Mouse (Mus musculus): ENCODE measurements around the gene Upk3b. TPM values are rescaled to one million over a fixed set of nuclear protein-coding genes. Genes with fewer than 3 reads are reported as not detected.

Upk3b gene
- polyA plus RNA-seq, 2 experiments, result 0.74 to 1.1 TPM

DNA sequence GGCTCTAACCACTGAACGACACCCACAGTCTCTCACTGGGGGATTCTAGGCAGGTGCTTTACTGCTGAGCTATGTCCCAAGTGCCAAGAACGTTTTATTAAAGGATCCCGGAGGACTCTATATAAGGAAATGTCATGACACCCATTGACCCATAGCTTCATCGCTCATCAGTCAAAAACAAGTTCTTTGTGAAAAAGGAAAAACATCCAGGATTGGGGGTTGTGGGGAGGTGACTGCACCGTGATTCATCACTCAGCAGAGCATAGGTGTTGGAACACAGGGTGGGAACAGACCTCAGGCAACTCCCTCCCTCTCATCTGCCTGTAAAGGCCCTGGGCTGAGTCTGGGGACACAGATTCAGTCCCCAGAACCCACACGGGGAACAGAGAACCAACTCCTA is 11.6 kb downstream of the Upk3b start:
- Histone ChIP-seq H3K4me3 (replicated peaks; ENCODE audit: low read length) (no peak overlapping the region), H3K9me3 (ENCODE audit: control insufficient read depth, low read length) (no peaks in the 10 kb centered on the region), H3K9ac (ENCODE audit: low read depth, low read length, severe bottlenecking) (no peak overlapping the region), H3K27me3 (ENCODE audit: control insufficient read depth, insufficient read depth, low read length) (no peaks in the 10 kb centered on the region), H3K36me3 (ENCODE audit: control insufficient read depth, insufficient read depth, low read length) (no peaks in the 10 kb centered on the region), H3K4me2 (replicated peaks; ENCODE audit: low read depth, low read length, severe bottlenecking) (no peak overlapping the region), H3K27ac (replicated peaks; ENCODE audit: low read depth, low read length) (no peak overlapping the region), H3K4me1 (ENCODE audit: control insufficient read depth, insufficient read depth, low read length) (peaks cover 12% of the 10 kb centered on the region)
- no peak for TF ChIP-seq POLR2A (IDR thresholded peaks at IDR 0.05; ENCODE audit: borderline replicate concordance, extremely low read depth, insufficient read depth, insufficient read length)
- 64% methylated on average over 6 of the region's 6 CpGs for WGBS
- no peak for DNase-seq (ENCODE audit: low spot score)
- ATAC-seq (ENCODE audit: low FRiP score, low read depth), result no peak

DNA sequence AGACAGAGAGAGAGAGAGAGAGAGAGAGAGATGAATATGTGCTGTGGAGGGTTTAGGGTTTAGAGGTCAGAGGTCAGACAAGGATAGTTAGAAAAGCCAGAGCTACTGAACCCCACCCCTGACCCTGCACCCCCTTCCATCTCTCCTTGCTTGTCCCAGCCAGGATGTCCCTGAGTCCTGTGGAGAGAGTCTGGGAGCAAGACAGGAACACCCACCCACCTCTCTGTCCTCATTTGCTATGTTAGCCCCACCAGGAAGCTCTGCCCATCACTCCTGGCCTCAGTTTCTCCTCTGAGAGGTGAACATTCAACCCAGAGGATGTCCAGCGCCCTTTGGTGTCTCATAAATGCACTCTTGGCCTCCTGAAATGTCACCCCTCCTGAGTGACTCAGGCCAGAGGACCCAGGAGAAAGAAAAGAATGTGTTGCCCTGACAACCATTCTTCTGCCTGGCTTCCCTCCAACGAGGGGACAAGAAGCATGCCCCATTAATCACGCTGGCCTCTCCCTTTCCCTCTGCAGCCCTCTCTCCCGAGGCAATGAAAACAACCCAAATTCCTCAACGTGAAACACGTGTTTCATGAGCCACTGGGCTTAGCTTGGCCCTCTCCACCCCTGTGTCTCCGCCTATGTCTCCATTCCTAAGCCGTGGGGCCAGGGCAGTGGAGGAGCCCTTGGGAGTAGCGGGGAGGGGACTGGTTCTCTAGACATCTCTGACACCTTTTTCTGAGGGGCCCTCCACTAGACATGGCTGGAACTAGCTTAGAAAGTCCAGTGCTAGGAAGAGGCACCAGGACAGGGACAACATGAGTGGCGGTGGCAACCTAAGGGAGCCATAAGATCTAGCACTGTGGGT is 13.2 kb downstream of the Upk3b start:
- peak; percentile 79 for ATAC-seq (ENCODE audit: low FRiP score, low read depth)
- Histone ChIP-seq H3K27me3 (ENCODE audit: control insufficient read depth, insufficient read depth, low read length) (no peaks in the 10 kb centered on the region), H3K36me3 (ENCODE audit: control insufficient read depth, insufficient read depth, low read length) (no peaks in the 10 kb centered on the region), H3K9ac (ENCODE audit: low read depth, low read length, severe bottlenecking) (0 out of 2 replicates have a peak overlapping the region, but pooled peaks have one; percentile 16), H3K4me1 (ENCODE audit: control insufficient read depth, insufficient read depth, low read length) (peaks cover 12% of the 10 kb centered on the region), H3K9me3 (ENCODE audit: control insufficient read depth, low read length) (no peaks in the 10 kb centered on the region), H3K4me3 (replicated peaks; ENCODE audit: low read length) (no peak overlapping the region), H3K27ac (replicated peaks; ENCODE audit: low read depth, low read length) (peak overlapping the region; percentile 65), H3K4me2 (replicated peaks; ENCODE audit: low read depth, low read length, severe bottlenecking) (no peak overlapping the region)
- no peak for TF ChIP-seq POLR2A (IDR thresholded peaks at IDR 0.05; ENCODE audit: borderline replicate concordance, extremely low read depth, insufficient read depth, insufficient read length)
- peak; percentile 74 for DNase-seq (ENCODE audit: low spot score)
- WGBS, result 20% methylated on average over 10 of the region's 10 CpGs

DNA sequence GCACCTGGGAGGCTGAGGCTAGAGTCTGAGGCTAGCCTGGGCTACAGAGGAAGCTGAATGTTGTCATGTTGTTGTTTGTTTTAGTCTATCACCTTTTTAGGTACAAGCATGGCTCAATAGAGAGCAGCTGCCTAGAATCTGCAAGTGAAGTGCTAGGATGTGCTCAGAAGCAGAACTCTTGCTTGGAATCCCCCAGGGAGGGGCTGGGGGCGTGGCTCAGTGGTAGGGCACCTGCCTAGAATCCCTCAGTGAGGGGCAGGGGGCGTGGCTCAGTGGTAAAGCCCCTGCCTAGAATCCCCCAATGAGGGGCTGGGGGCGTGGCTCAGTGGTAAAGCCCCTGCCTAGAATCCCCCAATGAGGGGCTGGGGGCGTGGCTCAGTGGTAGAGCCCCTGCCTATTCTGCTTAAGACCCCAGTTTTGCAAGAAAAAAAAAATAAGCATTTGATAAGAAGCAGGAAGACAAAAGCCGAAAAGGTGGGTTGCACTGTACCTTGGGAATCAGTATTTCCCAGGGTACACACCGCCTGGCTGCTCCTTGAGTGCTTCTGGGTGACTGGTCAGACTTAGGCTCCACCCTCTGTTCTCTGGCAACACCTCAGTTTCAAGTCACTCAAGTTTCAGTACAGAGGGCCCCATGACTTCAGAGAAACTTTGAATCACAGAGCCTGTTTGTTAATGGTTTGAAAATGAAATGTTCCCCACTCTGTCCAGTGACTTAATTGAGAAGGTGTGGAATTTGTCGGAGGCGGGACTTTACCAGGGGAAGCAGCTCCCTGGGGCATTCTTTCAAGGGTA is 14.8 kb downstream of the Upk3b start:
- no peak overlapping the region for H3K9ac ChIP-seq (ENCODE audit: low read depth, low read length, severe bottlenecking)
- 74% methylated on average over 8 of the region's 8 CpGs for WGBS
- H3K4me3 ChIP-seq (replicated peaks; ENCODE audit: low read length), result no peak overlapping the region
- DNase-seq (ENCODE audit: low spot score), result no peak
- no peaks in the 10 kb centered on the region for H3K36me3 ChIP-seq (ENCODE audit: control insufficient read depth, insufficient read depth, low read length)
- peaks cover 12% of the 10 kb centered on the region for H3K4me1 ChIP-seq (ENCODE audit: control insufficient read depth, insufficient read depth, low read length)
- TF ChIP-seq POLR2A (IDR thresholded peaks at IDR 0.05; ENCODE audit: borderline replicate concordance, extremely low read depth, insufficient read depth, insufficient read length), result no peak
- ATAC-seq (ENCODE audit: low FRiP score, low read depth), result no peak
- no peaks in the 10 kb centered on the region for H3K9me3 ChIP-seq (ENCODE audit: control insufficient read depth, low read length)
- no peak overlapping the region for H3K4me2 ChIP-seq (replicated peaks; ENCODE audit: low read depth, low read length, severe bottlenecking)
- no peak overlapping the region for H3K27ac ChIP-seq (replicated peaks; ENCODE audit: low read depth, low read length)
- no peaks in the 10 kb centered on the region for H3K27me3 ChIP-seq (ENCODE audit: control insufficient read depth, insufficient read depth, low read length)

- no peak within 1 kb of the TSS for H3K4me2 ChIP-seq (replicated peaks; ENCODE audit: low read depth, low read length, severe bottlenecking)
- no peak within 1 kb of the TSS for H3K27ac ChIP-seq (replicated peaks; ENCODE audit: low read depth, low read length)
- no peak within 1 kb of the TSS for H3K4me3 ChIP-seq (replicated peaks; ENCODE audit: low read length)
- no peaks in the 10 kb centered on the region for H3K36me3 ChIP-seq (ENCODE audit: control insufficient read depth, insufficient read depth, low read length)
- H3K27me3 ChIP-seq (ENCODE audit: control insufficient read depth, insufficient read depth, low read length), result no peaks in the 10 kb centered on the region
- DNase-seq (ENCODE audit: low spot score), result no peak
- TF ChIP-seq POLR2A (IDR thresholded peaks at IDR 0.05; ENCODE audit: borderline replicate concordance, extremely low read depth, insufficient read depth, insufficient read length), result no peak
- 87% methylated on average over 11 of the region's 11 CpGs for WGBS
- ATAC-seq (ENCODE audit: low FRiP score, low read depth), result no peak
- peaks cover 12% of the 10 kb centered on the region for H3K4me1 ChIP-seq (ENCODE audit: control insufficient read depth, insufficient read depth, low read length)
- H3K9me3 ChIP-seq (ENCODE audit: control insufficient read depth, low read length), result no peaks in the 10 kb centered on the region
- no peak within 1 kb of the TSS for H3K9ac ChIP-seq (ENCODE audit: low read depth, low read length, severe bottlenecking)
Observed at GRCm38 (mm10) chr5:136054301-136055077, 16.2 kb downstream of the Upk3b start, which contains the start of gene Upk3bl. Gene Upk3bl, plus strand, starts transcription at chr5:136054492.

- ATAC-seq (ENCODE audit: low FRiP score, low read depth) (no peak), DNase-seq (ENCODE audit: low spot score) (no peak)
- Histone ChIP-seq H3K36me3 (ENCODE audit: control insufficient read depth, insufficient read depth, low read length) (no peaks in the 10 kb centered on the region), H3K9me3 (ENCODE audit: control insufficient read depth, low read length) (no peaks in the 10 kb centered on the region), H3K27me3 (ENCODE audit: control insufficient read depth, insufficient read depth, low read length) (no peaks in the 10 kb centered on the region), H3K4me2 (replicated peaks; ENCODE audit: low read depth, low read length, severe bottlenecking) (no peak overlapping the region), H3K9ac (ENCODE audit: low read depth, low read length, severe bottlenecking) (no peak overlapping the region), H3K4me3 (replicated peaks; ENCODE audit: low read length) (no peak overlapping the region), H3K27ac (replicated peaks; ENCODE audit: low read depth, low read length) (no peak overlapping the region), H3K4me1 (ENCODE audit: control insufficient read depth, insufficient read depth, low read length) (peaks cover 12% of the 10 kb centered on the region)
- no peak for TF ChIP-seq POLR2A (IDR thresholded peaks at IDR 0.05; ENCODE audit: borderline replicate concordance, extremely low read depth, insufficient read depth, insufficient read length)
- 29% methylated on average over 4 of the region's 4 CpGs for WGBS
Observed at GRCm38 (mm10) chr5:136056062-136056461, 17.8 kb downstream of the Upk3b start.
